Mouse (Mus musculus): ENCODE measurements around the gene Kcnk3.

DNA sequence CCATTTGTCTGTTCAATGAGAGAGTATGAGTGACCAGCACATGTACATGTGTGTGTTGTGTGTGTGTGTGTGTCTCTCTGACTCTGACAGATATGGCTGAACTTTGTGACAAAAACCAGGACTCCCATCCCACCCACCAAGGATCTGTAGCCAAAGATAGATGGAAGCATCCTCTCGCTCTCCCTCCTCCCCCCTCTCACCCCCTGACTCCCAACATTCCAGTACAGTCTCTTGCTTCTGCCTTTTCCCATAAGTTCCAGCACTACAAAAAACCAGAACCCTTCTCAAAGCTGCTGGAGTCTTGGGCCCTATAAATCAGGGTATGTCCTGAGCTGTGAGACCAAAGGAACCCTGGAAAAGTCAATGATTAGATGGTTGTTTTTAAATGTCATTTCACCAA lies 19.5 kb upstream of the Kcnk3 start:
- TF ChIP-seq POLR2A (IDR thresholded peaks at IDR 0.05; ENCODE audit: borderline replicate concordance, insufficient read depth, low read length) (no peak), CTCF (IDR thresholded peaks at IDR 0.05; ENCODE audit: borderline replicate concordance, insufficient read depth, low read depth, low read length) (no peak)
